Mouse (Mus musculus) kidney, adult 9 months (tissue): ENCODE data around the gene Flywch2.
"Not testable (repeated sequence)": the region's sequence is repeated elsewhere in the genome, so short reads cannot be mapped to it uniquely, and the experiment has no call there.

Experiments
- DNase-seq: peaks from one replicate; pipeline ENCODE4 v3.0.0; 2022

Gene Flywch2

DNA sequence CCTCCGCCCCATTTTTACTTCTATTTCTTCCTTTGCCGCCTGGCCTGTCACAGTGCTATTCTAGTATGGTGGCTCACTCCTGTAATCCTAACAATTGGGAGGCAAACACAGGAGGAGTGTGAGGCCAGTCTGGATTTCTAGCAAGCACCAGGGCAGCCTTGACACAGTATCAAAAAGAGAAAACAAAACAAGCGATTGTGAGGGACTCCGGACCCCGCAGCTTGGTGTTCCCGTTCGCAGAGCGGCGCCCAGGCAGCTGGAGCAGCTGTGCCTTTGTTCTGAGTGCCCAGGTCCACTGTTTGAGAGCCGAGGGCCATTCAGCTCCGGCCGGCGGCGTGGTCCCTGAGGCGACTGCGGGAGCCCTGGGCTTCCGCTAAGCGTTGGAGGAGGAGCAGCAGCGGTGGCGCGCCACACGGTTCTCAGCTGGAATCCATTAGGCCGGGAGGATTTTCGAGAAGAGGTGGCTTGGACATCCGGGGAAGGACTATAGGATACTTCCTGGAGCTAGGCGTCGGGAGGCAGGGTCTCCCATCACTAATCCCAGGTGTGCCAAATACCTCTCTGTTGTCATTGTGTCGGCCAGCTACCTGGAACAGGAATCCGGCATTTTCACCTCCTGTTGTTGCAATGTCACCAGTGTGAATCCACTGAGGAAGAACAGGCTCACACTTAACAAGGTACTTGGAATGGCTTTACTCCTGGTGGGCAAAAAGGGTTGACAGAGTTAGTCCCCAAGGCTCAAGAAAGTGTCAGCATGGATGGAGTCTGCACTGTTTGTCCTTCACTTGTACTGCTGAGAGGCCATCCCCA is 4.6 kb upstream of the Flywch2 start, which contains the start of gene Srrm2:
Gene Srrm2, plus strand, starts transcription at position 264 of the 810 bp plus-strand sequence.
- DNase-seq: peak; percentile 44

DNA sequence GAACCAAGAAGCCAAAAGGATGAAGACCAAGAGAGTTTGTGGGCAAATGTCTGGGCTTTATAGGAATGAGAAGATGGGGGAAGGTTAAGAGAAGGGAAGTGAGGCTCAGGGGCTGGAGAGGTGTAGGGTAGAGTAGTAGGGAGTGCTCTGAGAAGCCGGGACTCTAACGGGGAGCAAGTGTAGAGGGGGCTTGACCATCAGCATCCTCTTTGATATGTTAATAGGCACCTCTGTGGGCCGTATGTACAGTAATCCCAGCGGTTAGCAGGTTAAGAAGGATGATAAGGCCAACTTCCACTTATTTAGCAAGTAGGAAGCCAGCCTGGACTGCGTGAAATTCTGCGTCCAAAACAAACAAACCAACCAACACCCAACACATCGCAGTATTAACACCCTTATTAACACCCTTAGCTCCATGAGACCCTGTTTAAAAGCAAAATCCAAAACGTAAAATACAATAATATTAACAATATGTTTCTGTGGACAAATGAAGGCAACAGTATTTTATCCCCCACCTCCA is 3.9 kb upstream of the Flywch2 start:
- DNase-seq: no peak

DNA sequence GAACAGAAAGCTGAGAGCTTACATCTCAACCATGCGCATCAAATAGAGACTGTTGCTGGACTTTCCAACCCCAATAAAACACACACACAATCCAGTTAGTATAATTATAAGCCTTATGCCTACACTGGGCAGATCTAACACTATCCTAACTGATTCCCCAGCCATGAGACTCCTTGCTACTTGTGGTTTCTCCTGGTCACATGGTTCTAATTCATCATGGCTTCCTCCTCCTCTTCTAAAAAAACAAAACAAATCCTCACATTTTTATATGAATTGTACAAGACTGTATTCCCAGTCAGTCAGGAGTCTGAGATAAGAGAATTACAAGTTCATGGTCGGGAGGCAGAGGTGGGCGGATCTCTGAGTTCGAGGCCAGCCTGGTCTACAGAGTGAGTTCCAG is 3.1 kb upstream of the Flywch2 start:
- DNase-seq: no peak

DNA sequence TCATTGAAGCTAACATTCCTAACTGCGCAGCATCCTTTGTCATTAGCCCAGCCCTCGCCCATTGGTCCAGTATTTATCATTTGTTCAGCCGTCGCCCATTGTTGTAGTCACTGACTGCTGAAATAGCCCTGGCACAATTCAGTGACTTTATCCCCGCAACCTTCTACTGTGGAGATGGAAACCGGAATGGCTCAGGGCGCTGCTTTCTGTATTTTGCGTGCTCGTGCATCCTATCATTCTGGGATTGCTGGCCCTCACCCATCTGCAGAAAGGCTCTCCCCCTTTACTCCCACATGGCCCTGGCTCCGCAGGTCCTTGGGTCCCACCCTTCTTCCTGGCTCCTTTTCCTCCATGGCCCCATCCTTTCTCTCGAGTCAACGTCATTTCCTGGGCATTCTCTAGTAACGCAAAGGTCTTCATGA is 640 bp upstream of the Flywch2 start:
- no peak for DNase-seq

DNA sequence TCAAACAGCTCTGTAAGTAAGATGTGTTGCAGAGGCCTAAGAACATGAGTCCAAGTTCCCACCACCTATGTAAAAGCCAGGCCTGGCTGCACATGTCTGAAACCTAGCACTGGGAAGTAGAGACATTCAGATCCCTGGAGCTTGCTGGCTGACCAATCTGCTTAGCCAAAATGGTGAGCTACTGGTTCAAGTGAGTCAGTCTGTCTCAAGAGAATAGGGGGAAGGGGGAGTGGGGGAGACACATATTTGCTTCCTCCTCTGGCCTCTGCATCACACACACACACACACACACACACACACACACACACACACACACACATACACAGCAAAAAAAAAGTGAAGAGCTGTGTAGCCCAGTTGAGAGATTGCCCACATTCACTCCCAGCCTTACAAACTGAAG is 2.5 kb downstream of the Flywch2 start:
- DNase-seq: no peak

DNA sequence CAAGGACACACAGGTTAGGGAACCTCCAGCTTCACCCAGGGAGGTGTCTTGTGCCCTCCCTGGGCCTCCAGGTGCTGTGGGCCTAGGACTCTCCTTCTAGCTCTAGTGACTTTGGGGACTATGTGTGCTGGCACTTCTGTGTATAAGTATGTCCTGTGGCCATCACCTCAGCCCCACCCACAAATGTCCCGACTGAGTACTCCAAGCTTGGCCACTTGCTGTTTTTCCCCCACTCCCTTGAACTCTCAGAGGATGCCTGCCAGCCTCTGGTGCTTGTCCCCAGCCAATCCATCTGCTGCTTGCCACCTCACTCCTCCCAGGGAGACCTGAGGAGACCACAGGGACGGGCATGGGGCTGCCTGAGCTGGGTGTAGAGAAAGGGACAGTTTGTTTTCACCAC is 7.4 kb downstream of the Flywch2 start:
- no peak for DNase-seq

DNA sequence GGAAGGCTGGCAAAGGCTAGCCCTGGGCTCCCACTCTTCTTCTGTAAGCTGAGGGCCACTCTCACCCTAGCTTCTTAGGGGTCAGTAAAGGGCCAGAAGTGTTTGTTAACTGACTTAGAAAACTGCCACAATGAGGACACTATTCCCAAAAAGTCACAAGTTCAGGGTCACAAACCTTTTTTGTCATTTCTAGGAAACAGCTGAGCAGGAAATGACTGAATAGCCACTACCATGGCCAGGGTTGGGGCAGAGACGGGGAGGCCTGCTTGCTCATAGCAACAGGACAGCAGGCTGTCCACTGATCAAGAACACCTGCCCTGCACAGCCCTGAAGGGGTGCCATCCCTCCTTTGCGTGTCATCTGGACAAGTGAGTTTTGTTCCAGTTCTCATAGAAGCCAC is 8.7 kb downstream of the Flywch2 start:
- no peak for DNase-seq

DNA sequence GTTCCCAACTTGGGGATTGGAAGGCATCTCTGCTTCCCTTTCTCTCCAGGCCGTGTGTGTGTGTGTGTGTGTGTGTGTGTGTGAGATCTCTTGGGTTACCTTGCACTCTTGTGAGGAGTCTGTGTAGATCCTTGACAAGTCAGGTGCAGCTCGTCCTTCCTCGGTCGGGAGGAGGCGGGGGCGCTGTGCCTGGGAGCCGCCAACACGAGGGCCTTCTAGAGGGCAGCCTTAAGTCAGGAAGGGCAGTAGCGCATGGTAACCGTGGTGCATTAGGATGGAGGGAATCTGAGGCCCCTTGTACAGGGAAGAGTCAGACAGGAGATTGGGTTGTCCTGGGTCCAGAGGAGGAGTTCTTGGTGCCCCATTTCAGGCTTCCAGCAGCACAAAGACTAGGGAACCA is 9.7 kb downstream of the Flywch2 start:
- no peak for DNase-seq

DNA sequence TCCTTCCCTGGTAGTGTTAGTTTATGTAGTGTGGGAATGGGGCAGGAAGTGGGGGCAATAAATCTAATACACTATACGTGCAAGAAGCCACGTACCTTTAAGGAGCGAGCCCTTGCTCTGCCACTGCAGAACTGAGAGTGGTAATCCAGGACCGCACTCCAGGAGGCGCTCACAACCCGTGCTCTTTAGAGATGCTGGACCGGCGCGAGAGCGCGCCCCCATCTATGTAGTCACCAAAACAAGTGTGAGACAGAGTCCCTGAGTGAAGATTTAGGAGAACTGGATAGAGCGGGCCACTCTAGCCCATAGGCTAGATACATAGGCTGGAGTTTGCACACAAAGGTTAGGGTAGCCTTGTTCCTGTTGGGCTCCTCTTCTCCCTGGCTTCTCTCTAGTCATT is 11.8 kb downstream of the Flywch2 start:
- peak; percentile 89 for DNase-seq

DNA sequence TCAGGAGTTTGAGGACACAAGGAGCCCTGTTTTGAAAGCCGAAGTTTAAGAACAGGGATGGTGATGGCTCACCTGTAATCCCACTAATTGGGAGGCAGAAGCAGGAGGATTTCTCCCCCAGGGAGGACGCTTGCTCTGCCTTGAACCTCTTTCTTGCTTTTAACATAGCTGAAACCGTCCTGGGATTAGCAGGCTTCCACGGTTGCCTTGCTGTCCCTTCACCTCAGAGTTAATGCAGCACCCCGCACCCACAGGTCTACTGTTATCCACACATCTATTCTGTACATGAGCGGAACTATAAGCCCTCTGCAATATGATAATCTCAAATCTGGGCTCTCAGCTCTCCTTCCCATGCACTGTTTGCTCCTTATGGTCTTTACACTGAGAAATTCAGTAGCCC is 12.2 kb downstream of the Flywch2 start:
- no peak for DNase-seq

DNA sequence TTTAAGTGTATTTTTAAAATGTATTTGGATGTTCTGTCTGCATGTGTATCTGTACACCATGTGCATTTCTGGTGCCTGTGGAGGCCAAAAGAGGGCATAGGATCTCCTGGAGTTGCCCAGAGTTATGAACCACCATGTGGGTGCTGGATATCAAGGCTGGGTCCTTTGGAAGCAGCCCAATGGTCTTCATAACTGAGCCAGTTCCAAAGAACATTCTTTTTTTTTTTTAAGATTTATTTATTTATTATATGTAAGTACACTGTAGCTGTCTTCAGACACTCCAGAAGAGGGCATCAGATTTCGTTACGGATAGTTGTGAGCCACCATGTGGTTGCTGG is 13.7 kb downstream of the Flywch2 start:
- DNase-seq: not testable (repeated sequence)

DNA sequence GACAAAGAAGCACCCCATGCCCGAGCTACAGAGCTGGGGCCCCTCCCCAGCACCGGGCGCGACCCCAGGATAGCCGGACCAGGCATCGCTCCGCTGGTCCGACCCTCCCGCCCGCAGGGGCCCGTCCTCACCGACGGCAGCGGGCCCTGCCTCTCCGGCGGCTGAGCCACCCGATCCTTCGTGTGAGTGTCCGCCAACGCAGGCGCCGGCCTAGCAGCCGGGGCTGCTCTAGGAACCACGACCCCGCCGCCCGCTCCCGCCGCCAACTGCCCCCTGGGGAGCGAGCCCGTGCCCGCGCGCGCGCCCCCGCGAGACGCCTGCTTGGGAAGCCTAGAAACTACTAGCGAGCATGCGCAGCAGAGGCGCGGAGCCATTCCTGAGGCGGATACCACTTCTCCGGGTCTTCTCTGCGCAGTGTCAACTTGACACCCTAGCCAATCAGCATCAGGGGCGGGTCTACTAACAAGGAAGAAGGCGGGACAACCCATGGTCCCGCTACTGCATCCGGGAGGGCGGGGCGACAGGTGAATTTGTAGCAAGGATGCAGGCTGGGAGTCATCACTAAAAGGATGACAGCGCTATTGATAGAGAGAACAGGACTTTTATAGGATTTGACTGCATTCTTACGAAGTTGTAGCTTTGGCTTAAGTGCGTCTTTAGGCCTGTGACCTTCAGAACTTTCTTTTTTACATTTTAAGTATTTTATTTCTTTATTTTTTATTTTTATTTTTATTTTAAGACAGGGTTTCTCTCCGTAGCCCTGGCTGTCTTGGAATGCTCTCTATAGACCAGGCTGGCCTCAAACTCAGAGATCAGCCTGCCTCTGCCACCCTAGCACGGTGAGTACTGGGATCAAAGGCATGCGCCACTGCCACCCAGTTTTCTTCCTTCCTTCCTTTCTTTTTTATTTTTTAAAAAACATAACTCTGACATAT is 14.3 kb downstream of the Flywch2 start, which contains the start of gene Flywch1:
Gene Flywch1, minus strand, starts transcription at position 319 of the 935 bp plus-strand sequence.
- peak; percentile 100 for DNase-seq

DNA sequence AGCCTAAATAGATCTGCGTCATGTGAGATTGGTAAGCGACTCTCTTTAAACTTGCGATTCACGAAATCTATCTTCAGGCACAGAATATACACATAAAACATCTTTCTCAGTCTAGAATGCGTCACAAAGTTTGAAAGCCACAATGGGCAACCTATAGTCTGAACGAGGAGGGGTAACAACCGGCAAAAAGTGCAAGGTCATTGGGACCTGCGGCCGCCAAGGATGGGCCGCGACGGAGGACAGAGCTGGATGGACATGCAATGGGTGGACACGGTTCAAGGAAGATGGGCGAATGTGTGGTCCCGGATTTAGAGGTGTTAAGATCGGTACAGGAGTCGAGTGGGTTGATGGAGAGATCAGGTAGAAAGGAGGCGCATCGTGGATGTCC is 15.0 kb downstream of the Flywch2 start:
- no peak for DNase-seq

DNA sequence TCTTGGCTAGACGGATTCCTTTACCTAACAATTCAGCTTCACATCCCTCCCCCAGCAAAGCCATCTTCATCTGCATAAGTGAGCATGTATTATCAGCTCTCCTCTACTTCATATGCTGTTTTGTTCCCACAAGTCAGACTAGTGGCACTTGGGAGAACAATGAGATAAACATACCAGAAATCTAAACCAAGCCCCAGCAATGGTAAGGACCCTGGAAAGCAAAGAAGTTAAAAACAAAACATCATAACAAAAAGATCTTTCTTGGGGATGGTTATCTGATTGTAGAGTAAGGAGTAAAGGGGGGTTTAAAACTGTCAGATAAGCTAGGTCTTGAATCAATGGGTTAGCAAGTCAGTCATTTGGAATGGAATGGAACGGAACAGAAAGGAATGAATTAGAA is 15.4 kb downstream of the Flywch2 start:
- DNase-seq: no peak

DNA sequence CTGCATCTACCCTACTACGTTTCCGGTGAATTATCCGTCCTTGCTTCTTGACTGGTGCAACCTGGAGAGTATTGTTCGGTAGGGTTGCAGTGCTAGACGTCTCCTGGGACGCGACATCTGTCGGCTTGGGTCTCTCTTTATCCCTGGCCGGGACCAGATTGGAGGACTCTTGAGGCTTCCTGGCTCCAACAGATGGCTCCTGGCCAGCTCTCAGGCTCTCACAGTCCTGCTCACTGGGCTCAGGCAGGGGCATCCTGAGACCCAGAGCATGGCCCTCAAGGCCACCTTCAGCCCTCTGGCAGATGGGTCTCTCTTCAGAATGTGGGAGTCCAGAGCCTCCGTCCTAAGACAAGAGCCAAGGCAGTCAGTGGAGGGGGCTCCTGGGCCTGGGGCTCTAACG is 22.9 kb downstream of the Flywch2 start:
- DNase-seq: no peak

DNA sequence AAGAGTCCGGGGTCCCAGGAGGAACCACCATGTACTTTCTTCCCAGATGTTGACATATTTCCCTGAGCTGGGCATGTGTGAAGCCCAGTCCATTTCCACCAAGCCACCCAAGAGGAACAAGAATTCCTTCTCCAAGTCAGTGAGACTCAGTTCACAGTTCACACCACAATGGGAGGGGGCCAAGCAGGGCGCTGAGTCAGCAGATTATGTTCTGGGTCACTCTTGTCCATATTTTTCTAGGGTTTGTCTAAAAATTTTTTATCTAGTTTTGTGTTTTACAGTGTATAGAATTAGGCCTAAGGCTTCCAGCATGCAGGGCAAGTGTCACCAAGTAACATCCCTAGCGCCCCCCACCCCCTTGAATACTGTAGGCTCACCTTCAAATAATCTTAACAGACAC is 24.7 kb downstream of the Flywch2 start:
- no peak for DNase-seq

DNA sequence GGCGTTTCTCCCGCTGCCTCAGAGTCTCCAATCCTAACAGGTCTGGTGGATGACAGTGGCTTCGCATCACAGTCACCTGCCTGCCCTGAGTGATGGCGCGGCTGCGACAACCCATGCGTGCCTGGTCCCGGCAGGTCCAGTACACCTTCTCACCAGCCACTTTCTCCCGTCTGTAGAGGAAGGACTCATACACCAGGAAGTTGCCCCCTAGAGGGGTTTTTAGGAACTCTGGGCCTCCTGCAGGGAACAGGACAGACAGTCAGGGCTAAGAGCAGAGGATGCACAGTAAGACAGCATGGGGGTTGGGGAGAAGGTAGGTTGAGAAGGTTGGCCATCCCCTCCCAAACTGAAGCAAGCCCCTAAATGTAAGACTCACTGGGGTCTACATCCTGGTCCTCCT is 25.6 kb downstream of the Flywch2 start:
- DNase-seq: no peak

DNA sequence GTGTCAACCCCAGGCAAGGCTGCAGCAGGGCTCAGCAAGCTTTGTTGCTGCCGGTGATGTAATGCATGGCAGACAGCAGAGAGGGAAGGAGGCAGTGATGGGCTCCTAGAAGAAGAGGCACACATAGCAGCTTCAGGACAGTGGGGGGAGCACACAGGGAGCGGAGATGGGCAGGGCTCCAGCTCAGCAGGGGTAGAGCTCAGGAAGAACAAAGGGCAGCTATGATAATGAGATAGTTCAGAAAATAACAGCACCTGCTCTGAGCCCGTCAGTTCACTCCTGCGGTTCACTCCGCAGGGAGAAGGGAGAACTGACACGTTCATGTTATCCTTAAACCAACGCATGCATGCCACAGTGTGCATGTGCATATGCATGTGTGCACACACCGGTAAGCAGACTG is 27.1 kb downstream of the Flywch2 start:
- peak; percentile 42 for DNase-seq

DNA sequence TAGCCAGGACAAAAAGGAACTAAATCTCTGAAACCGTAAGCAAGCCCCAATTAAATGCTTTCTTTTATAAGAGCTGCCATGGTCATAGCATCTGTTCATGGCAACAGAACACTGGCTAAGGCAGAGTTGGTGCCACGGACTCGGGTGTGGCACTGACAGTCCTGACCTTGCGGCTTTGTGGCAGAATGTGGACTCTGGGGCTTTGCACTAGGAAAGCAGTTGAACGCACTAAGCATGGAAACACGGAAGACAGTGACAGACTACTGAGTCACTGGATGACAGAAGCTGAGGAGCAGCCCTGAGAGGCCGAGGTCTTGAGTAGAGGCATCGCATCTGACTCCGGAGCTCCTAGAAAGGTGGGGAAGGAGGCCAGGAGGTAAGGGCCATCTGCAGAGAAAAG is 28.3 kb downstream of the Flywch2 start:
- no peak for DNase-seq

DNA sequence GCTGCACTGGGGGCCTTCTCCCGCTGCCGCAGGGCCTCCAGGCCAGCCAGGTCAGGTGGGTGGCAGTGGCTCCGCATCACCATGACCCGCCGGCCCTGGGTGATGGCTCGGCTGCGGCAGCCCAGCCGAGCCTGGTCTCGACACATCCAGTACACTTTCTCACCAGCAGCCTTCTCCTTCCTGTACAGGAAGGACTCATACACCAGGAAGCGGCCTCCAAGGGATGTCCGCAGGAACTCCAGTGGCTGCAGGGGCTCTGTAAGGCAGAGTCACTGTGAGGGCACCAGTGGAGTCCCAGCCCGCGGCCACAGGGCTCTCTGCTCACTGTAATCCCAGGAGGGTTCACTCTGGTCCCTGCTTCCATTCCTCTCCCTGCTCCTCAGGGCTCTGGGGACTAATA is 30.2 kb downstream of the Flywch2 start:
- DNase-seq: peak; percentile 42

DNA sequence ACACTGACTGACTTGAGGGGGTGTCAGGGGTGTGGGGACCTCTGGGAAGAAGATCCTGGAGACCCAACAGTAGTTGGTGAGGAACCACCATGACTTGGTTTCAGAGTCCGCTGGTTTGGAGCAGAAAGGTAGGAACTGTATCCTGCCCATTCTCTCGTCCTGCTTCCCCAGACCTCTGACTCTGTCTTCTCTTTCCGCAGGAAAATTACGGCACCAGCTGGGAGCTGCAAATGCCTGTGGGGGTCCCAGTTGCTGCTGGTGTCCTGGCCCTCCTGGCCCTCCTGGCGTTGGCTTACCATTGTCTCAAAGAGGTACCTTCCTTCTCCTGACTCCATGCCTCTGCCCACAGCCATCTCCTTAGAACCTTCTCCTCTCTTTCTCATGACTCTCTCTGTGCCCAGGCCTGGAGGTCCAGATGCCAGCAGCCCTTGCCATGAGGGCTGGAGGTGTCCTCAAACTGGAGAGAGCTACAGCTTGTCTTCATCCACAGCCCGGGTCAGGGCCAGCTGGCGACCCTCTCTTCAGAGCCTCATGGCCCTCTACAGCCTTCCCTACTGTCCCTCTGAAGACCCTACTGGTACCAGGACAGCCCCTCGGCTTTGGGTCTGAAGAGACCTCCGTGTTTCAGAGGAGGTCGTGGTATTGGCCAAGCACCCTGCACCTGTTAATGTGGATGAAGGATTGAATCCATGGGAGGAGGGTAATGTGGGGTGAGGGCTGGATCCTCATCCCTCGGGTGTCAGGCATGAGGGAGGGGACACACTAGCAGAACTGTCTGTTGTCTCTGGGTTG is 36.3 kb downstream of the Flywch2 start:
- no peak for DNase-seq

DNA sequence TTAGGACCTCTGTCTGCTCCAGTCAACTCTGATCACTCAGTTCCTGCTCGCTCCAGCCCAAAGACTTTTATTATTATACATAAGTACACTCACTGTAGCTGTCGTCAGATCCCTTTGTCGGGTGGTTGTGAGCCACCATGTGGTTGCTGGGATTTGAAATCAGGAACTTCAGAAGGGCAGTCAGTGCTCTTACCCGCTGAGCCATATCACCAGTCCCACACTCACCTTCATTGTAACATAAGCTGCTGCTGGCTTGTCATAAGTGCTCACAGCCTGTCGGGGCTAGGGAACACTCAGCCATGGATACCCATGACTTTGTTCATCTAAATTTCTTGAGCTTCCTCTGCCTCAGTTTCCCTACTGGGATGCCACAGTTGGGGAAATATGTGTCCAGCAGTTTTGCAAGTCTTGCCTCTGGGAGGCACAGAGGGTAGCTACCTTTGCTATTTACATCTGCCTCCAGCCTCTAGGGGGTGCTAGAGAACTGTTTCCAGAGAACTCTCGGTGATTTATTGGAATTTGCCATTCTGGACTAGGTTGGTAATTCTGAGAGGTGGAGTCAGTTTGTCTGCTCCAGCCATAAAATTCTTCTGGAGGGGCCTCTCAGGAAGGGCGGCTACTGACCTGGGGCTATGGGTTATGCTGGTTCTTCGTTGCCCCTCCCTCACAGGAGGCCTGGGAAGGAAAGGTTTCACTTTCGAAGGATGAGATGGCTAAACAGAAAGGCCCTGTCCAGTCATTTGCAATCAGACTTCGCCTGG is 37.1 kb downstream of the Flywch2 start:
- peak; percentile 92 for DNase-seq
